Mouse (Mus musculus): Measurements from ENCODE around the gene Dus1l.
A peak's percentile ranks its signal among the peaks of the same experiment; 100 is the strongest.
"Not testable (repeated sequence)": the region's sequence is repeated elsewhere in the genome, so short reads cannot be mapped to it uniquely, and the experiment has no call there.

The Dus1l gene

DNA sequence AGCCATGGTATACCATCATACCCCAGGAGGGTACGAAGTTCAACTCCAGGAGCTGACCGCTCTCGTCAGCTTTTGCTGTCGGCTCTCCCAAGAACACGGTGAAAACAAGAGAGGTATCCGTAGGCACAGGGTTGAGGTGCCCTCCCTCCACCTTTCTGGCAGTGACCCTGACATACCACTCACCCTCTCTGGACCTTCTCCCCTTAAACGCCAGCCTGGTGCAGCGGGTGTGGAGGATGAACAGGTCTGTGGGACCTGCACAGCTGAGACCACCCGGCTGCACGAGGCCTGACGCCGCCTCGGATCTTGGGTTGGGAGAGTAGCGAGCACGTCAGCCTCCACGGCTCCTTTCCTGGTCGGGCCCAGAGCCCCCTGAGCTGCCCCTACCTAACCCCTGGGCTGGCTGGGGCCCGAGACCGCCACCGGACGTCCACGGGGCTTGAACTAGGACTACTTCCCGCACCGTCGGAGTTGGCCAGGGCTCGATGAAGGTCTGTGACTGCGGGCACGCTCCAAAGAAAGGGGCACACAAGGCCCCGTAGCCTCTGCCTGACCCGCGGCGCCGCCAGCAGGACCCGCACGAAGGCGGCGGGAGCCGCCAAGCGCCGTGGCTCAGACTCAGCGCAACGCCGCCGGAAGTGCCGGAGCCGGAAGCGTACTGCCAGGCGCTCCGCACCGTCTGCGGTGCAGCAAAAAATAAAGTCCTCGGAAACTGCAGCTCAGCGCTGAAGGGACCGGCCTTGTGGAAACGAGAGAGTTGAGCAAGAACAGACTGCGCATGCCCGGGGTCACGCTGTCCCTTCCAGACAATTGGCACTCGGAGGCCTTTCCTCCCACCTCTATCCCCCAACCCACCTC, at the start of gene Dus1l:
TSS of gene Dus1l (minus strand) at position 648 of the 858 bp plus-strand sequence.
- ATAC-seq (ENCODE audit: low TSS enrichment) = peak; percentile 83

DNA sequence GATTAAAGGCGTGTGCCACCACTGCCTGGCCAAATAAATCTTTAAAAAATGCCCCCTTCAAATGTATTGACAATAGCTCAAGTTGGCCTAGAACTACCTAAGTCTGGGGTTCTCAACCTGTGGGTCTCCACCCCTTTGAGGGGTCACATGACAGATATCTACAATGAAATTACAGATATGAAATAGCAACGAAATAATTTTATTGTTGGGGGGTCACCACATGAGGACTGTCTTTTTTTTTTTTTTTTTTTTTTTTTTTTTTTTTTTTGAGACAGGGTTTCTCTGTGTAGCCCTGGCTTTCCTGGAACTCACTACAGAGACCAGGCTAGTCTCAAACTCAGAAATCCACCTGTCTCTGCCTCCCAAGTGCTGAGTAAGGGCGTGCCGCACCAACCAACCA, 48.1 kb upstream of the Dus1l start:
- ATAC-seq (ENCODE audit: low TSS enrichment) = no peak

DNA sequence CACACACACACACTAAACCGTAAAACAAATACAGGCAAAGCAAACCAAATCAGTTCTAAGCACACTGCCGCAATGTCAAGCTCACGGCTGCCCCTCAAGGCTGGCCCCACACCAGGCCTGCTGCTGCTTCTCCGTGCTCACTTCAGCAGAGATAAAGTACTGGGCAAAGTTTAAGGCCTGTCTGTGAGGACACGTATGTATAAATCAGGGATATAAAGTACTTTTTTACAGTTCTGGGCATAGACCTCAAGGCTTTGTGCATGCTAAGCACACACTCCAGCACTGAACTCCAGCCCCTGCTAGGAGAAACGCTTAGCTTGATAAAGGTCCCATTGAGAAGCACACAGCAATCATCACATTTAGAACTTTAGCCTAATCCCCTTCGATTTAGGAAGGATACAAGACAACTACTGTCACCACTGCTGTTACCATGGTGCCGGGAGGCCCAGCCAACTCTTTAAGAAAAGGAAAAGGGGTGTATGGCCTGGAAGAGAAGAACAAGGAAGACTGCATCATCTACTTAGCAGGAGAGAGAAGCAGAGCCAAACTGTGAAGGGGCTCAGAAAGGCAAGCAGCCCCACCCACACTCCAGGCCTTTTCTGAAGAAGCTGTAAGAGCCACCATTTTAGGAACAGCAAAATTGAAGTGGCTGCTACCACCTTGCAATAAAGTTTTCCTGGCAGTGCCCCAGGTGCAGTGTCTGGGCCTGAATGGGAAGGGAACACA, 37.5 kb upstream of the Dus1l start:
- ATAC-seq (ENCODE audit: low TSS enrichment) = no peak

DNA sequence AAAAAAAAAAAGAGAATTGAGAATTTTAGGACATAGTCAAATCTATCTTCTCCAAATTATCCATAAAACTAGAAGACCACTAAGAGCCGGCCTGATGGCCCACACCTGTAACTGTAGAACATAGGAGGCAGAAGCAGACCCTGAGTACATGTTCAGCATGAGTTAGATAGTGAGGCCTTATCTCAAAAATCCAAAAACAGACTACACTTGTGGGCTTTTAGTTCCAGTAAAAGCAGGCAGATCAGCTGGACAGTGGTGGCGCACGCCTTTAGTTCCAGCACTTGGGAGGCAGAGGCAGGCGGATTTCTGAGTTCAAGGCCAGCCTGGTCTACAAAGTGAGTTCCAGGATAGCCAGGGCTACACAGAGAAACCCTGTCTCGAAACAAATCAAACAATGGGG, 36.8 kb upstream of the Dus1l start:
- not testable (repeated sequence) for ATAC-seq (ENCODE audit: low TSS enrichment)

DNA sequence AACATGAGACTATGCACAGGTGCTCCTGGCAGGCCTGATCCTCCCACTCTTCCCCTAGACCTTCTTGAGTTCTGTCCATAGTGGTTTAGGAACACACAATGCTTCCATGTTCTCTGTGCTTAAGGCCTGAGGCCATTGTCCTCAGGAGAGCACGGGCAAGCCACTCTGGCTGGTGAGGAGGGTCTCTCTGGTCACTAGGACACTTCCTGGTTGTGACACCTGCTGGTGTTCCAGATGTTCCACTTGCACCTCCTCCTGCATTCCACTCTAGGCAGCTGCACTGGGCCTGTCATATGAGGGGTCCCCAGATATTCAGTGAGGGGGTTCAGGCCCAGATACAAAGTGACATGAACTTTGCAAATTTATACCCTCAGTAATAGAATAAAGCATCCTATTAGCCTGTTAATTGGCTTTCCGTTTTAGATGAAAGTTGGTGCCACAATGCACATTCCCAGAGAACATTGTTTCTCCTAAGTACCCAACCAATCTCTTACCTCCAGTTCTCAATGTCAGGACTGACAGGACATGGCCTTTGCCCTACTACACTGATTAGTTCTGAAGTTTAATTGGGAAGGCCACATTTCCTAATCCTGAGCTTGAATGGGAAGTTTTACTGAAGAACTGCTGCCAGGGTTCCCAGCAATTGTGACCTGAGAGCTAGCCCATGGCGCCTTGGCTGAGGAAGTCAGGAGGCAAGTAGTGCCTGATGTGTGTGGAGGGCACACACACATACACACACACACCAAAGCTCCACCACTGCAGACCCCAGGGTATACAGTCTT, 35.6 kb upstream of the Dus1l start:
- no peak for ATAC-seq (ENCODE audit: low TSS enrichment)

DNA sequence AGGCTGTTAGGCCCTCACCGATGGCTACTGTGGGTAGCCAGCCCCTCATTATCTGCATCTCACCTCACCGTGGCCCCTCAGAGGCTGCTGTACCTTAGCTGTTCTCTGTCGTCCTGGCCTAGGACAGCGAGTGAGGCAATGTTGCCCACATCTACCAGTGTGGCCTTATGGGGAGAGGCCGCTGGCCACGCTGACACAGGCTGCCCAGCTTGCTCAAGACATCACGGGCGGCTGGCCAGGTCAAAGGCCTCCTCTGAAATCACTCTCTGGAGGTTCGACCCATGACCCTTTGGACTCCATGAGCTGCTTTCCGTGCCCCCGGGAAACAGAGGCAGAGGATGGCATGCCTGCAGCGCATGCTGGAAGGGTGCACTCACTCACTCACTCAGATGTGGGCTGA, 34.5 kb upstream of the Dus1l start:
- no peak for ATAC-seq (ENCODE audit: low TSS enrichment)

DNA sequence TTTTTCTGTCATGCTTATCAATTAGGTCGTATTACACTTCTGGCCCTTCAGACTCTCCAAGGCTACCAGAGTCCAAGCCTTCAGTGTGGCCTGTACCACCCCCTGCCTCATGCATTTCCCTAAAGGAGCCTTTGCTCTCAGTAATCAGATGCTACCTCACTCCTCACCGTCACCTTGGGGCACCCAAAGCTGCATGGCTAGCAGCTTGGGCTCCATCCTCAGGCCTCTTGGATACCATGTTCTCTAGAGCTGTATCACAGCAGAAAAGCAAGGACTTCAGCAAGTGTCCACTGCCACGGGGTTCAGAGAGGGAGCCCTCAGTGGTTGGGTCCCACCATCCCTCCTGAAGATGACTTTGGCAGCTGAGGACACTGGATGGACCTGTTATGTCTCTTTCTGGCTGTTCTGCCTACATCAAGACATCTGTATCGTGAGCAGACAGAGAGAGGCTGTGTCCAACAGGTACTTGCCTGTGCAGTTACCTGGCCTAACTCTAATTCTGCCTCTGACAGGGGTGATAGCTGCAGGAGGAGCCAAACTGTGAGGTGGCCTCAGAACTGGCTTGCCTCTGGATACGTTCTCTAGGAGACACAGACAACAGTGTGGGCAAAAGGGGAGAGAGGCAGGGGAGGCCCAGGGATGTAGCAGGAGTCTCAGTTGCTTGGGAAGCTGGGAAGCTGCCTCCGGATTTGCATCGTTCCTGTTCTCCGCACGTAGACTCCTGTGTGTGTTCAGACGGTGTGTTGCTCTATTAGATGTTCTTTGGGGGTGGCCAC, 33.7 kb upstream of the Dus1l start:
- no peak for ATAC-seq (ENCODE audit: low TSS enrichment)

DNA sequence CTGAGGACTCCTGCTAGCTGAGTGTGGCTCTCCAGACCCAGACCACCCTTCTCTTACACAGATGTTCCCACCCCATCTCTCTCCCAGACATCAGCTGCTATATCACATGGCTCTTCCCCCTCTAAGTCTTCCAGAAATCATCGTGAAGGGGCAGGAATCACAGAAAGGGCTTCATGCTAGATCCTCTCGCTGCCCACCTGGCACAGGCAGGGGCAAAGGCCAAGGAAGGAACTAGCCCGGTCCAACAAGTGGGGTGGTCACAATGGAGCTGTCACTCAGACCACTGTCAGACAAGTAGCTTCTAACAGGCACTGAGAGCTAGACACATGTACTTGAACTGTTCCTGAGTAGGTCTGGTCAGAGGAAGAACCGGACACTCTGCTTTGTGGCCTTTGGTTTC, 32.2 kb upstream of the Dus1l start:
- no peak for ATAC-seq (ENCODE audit: low TSS enrichment)

DNA sequence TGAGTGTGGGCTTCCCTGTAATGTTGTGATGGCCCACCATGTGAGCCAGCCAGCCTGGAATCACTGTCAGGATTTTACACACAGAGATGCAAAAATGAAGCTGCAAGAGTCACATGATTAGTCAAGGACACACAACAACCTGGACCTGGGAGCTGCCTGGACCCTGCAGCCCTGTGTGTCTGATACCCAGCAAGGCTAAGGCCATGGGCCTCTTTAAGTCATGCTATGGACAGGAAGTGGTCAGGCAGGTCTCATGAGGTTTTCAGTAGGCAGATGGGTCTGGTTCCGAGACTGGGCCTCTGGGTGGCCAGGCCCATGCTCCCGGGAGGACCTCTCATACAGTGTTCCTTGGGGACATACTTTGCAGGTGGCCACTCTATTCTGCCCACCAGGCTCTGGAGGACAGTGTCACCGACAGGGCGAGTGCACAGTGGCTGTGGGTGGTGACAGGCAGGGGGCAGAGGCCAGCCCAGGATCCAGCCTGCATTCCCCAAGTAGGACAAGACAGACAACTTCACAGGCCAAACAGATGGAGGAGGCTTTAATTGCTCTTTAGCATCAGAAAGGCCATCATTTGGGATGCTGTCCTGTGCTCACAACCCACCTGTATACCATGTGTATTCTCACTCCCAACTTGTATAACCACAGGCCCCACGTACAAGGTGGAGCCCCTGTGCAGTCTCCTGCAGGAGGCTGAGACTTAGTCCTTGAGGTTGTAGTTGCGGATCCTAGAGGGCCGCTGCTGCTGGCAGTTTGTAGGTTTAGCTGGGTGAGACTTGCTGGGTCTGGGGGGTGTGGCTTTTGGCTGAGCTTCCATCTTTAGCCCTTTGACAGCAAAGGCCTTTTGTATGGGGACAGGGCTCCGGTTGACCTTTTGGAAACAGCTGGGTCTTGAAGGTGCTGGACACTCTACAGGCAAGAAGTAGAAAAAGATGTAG, 30.1 kb upstream of the Dus1l start:
- no peak for ATAC-seq (ENCODE audit: low TSS enrichment)

DNA sequence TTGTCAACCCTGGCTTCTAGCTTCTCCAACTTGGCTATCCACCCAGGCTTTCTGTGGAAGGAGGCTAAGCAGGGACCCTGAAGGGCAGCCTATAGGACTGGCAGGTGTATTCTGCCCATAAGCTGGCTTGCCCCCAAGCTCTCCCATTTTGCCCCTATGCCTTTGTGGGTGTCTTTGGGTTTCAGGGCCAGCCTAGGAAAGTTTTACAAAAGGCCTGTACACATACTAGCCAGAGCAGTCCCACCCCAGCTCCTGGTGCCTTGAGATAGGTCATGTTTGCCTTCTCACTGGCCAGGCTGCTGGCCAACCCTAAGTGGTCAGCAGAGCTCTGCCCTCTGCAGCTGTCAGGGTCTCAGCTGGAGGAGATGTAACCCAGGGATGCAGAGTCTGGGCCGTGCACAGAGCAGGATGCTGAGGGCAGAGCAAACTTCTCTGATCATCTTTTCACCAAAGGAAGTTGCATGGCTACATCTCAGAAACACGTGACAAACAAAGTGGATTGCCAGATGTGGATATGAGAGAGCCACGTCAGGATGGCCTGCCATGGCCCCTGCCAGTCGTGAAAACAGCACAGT, 29.2 kb upstream of the Dus1l start:
- ATAC-seq (ENCODE audit: low TSS enrichment) = no peak

DNA sequence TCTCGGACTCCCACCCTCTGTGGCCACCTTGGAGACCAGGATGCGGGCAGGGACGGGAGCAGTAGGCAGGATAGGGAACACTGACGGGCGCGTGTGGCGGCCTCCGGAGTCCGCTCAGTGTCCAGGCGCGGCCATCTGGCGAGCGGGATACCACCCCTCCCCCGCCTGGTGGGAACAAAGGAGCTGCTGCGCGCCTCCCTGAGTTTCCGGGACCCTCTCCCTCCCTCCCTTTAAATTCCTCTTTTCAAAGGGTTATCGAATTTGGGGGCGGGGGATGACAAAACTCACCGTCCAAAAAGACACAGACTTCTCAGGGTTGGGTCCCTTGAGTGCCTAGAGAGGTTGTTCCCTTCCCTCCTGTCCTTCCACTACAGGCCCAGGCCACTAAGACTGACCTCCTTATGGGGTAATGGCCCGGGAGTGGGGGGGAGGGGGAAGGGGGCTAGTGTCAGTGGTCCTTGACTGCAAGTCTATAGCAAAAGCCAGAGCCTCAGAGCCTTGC, 28.6 kb upstream of the Dus1l start:
- no peak; the same call in 1 of the 2 replicates for ATAC-seq (ENCODE audit: low TSS enrichment)

DNA sequence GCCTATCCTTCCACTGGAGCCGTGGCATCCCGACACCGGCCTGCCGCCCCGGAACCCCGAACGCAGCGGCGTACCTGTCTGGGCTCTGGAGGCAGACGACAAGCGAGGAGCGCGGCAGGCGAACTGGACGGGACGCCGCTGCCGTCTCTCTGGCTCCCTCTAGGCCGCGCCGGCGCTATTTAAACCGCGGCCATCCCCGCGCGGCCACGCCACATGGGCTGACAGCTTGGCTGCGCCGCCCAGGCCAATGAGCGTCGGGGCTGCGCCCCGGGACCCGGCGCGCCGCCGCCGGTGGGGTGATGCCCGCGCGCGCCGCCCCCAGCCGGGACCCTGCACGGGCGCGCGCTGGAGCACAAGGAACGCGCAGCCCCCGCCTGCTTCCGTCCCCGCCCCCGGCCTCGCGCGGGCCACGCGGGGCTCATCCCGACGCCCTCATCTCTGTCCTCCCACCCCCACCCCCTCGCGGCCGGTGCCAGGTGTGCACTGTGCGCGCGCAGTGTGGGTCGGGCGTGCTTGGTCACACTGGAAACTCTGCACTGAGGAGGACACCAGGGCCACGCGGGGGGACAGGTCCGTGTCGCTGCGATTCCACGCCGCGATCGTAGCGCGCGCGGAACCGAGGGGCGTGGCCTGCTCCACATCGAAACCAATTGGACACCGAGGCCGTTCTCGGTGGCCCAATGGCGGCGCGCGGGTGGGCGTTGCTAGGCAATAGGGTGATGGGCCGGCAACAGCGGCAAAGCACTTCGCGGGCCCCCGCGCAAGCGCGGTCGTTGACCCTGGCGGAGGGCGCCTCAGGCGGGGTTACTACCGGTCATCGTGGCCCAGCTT, 28.0 kb upstream of the Dus1l start, which contains the start of gene Fasn:
TSS of gene Fasn (minus strand) at position 592 of the 831 bp plus-strand sequence.
- ATAC-seq (ENCODE audit: low TSS enrichment) = peak; percentile 79

DNA sequence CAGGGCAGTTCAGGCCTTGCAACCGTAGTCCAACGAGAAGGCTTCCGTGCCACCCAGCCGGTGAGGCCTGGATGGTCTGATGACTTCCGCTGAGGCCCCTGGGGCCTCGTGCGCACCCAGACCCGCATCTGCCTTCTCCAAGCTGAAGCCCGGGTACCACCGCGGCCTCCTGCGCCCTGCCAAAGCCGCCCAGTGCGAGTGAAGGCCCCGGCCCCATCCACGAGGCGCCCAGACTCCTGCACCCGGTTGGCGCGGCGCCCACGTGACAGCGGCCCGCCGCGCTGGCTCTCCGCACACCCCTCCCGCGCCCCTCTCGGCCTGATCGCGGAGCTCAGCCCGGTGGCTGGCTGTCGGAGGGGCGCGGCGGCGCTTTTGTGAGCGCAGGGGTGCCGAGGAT, 27.3 kb upstream of the Dus1l start:
- peak; percentile 35; the same call in 1 of the 2 replicates for ATAC-seq (ENCODE audit: low TSS enrichment)

DNA sequence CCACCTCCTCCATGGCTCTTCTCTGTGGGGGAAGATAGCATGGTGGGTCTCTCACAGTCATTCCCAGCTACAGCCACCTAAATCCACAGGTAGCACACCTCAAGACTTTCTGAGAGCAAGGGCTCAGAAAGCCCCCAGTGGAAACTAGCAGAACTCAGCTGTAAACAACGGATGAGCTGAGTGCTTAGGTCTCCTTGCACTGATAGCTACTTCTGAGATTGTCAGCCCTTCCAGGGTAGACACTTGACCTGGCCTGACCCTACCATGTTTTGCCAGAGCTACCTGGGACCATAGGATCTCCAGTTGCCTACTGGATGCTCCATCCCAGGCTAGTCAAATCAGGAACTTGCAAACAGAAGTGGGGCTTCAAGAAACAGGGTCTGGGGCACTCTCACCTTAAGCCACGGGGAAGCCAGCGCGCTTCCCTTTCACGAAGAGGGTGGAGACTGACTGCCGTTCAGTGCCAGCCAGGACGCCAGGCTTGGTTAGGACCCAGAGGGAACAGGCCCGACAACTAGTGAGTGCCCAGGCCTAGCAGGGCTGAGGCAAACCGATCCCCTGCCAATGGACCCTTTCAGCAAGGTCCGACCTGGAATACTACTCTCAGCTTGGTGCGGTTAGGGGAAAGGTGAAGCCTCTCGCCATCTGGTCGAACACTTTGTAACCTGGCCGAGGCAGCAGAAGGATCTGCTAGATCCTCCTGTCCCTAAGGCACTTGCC, 26.8 kb upstream of the Dus1l start:
- no peak for ATAC-seq (ENCODE audit: low TSS enrichment)

DNA sequence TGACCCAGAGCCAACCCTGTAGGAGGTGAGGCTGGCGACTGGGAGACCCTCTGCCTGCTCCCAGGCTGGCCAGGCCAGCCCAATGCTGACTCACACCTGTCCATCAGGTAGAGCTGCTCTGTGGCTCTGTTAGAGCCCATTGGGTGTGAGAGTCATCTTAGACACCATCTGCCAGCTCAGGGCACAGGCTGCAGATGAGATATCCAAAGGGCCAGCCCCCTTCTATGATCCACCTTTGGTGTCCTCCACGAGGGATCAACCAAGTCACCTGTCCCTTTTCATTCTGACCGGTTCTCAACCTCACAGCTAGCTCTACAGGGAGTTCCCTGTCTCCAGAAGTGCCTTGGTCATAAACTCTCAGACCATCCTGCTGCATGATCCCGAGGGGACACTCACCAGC, 26.1 kb upstream of the Dus1l start:
- ATAC-seq (ENCODE audit: low TSS enrichment) = no peak

DNA sequence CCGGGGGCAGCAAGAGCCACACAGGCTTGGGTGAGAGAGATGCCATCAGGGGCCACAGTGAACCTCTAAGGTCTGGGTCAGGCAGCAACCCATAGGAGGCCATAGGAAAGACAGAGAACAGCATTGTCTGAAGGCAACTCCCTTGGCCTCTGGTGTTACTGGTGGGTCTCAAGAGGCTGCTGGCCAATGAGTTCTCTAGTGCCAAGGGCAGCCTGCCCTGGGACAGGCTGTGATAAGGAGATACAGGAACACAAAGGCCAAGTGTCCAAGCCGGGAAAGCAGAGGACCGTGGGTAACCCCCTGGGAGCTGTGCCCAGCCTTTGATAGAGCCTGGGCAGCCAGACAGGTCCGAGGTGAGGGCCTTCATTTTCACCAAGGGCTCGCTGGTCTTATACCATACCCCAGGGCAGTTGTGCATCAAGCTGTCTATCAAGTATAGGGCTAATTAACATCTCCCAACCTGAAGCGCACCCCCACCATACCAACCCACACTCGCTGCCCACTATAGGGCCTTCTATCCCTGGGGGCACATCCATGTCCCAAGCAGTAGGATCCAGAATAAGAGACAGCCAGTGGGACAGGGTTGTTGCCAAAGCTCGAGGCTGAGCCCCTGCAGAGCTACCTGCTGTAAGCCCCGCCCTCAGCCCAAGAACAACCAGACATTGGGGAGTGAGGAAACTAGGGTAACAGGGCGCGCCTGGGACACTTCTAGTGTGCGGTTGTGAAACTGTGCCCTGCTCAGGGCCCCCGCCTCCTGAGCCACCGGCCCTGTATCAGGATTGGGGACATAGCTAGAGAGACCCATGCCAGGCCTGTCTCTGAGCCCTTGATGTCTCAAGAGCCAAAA, 25.1 kb upstream of the Dus1l start:
- no peak for ATAC-seq (ENCODE audit: low TSS enrichment)

DNA sequence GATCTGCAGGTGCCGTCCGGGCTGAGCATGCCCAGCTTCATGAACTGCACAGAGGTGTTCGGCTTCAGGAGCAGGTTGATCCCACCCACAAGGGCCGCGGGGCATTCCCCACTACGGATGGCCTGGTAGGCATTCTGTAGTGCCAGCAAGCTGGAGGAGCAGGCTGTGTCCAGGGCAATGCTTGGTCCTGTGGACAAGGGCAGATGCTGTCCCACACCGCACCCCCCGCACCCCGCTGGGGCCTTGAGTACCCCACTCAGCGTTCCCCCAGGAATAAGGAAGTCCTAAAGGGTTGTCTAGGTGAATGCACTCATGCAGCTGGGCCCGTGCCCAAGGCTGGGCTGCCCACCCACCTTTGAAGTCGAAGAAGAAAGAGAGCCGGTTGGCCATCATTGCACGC, 24.3 kb upstream of the Dus1l start:
- ATAC-seq (ENCODE audit: low TSS enrichment) = no peak

Data from frontal cortex, adult (tissue).